Mouse (Mus musculus) intestine, postnatal 0 days (tissue): Measurements from ENCODE around the gene Trim56. TPM values are rescaled to one million over a fixed set of nuclear protein-coding genes. Genes with fewer than 3 reads are reported as not detected.

Experiments used
- ATAC-seq: fragments of 200-750 bp; cut with Nextera tagmentation; 2 replicates; pipeline ENCODE4 v1.8.0; 2017; ENCODE audit warnings: mild to moderate bottlenecking, moderate TSS enrichment, moderate library complexity
- H3K27ac ChIP-seq: fragments of 300-500 bp; sonication (generic); 2 replicates; pipeline ENCODE4 v1.5.1; 2014; ENCODE audit warnings: mild to moderate bottlenecking, low read depth, low read length, moderate library complexity
- H3K27me3 ChIP-seq: fragments of 300-500 bp; sonication (generic); replicated peaks from 2 replicates; pipeline ENCODE4 v1.6.1; 2014; ENCODE audit warnings: low read length, mixed read lengths; ENCODE audit not compliant: control insufficient read depth, insufficient read depth
- H3K36me3 ChIP-seq: fragments of 300-500 bp; sonication (generic); 2 replicates; pipeline ENCODE4 v1.6.1; 2014; ENCODE audit warnings: mild to moderate bottlenecking, moderate library complexity; ENCODE audit not compliant: control insufficient read depth, insufficient read depth
- H3K4me1 ChIP-seq: fragments of 300-500 bp; sonication (generic); replicated peaks from 2 replicates; pipeline ENCODE4 v1.6.1; 2014; ENCODE audit warnings: antibody characterized with exemption, low read length, mixed read lengths; ENCODE audit not compliant: control insufficient read depth, insufficient read depth
- H3K4me2 ChIP-seq: fragments of 300-500 bp; sonication (generic); replicated peaks from 2 replicates; pipeline ENCODE4 v1.6.1; 2014; ENCODE audit warnings: low read depth, mild to moderate bottlenecking, moderate library complexity
- H3K4me3 ChIP-seq: fragments of 300-500 bp; sonication (generic); 2 replicates; pipeline ENCODE4 v1.5.1; 2014; ENCODE audit warnings: low read depth, low read length
- H3K9ac ChIP-seq: fragments of 300-500 bp; sonication (generic); 2 replicates; pipeline ENCODE4 v1.6.1; 2014; ENCODE audit warnings: mild to moderate bottlenecking, low read depth, low read length
- H3K9me3 ChIP-seq: fragments of 300-500 bp; sonication (generic); 2 replicates; pipeline ENCODE4 v1.6.1; 2016; ENCODE audit warnings: mixed run types; ENCODE audit not compliant: control insufficient read depth
- CTCF ChIP-seq: sonication (generic); IDR thresholded peaks from 2 replicates; pipeline ENCODE4 v1.5.1; 2016; ENCODE audit warnings: low read depth, mild to moderate bottlenecking, control low read depth, antibody characterized with exemption, moderate library complexity
- WGBS: fragments of 180-500 bp; shearing (Covaris S2); extraction: QIAGEN DNeasy Blood & Tissue Kit; methylation state at CpG from one replicate; pipeline ENCODE4 v1.1.7; 2014; 5-methylcytosine and 5-hydroxymethylcytosine counted together
- polyA plus RNA-seq: library from polyadenylated mRNA; unstranded; fragments of >200 nt; fragmentation: Nextera tagmentation; extraction: Ambion mirVana; gene quantifications from 2 replicates; pipeline ENCODE4 v1.2.1, GENCODE M21; 2015

Trim56 gene
- polyA plus RNA-seq, 1 experiment from 2014 or later = 7.7 TPM

GRCm38 (mm10) chr5:137103969-137104368 is 12.0 kb downstream of the Trim56 start:
- ATAC-seq = no peak
- no peaks in the 10 kb centered on the region for H3K4me1 ChIP-seq
- WGBS = 91% methylated on average over 2 of the region's 2 CpGs
- TF ChIP-seq CTCF = peak; percentile 31
- H3K27me3 ChIP-seq = no peaks in the 10 kb centered on the region
- no peaks in the 10 kb centered on the region for H3K9me3 ChIP-seq
- no peak overlapping the region for H3K27ac ChIP-seq
- no peaks in the 10 kb centered on the region for H3K36me3 ChIP-seq
- H3K4me2 ChIP-seq = no peak overlapping the region
- no peak overlapping the region for H3K9ac ChIP-seq
- no peak overlapping the region for H3K4me3 ChIP-seq

- no peak overlapping the region for H3K27ac ChIP-seq
- no peaks in the 10 kb centered on the region for H3K4me1 ChIP-seq
- no peaks in the 10 kb centered on the region for H3K9me3 ChIP-seq
- H3K4me3 ChIP-seq = no peak overlapping the region
- H3K27me3 ChIP-seq = no peaks in the 10 kb centered on the region
- H3K9ac ChIP-seq = no peak overlapping the region
- ATAC-seq = no peak
- no peak for TF ChIP-seq CTCF
- H3K4me2 ChIP-seq = no peak overlapping the region
- 62% methylated on average over 28 of the region's 28 CpGs for WGBS
- H3K36me3 ChIP-seq = no peaks in the 10 kb centered on the region
These were observed 13.2 kb downstream of the Trim56 start for GRCm38 (mm10) chr5:137102575-137103522.

GRCm38 (mm10) chr5:137102078-137102477 is 13.9 kb downstream of the Trim56 start:
- no peak overlapping the region for H3K4me2 ChIP-seq
- H3K27ac ChIP-seq = no peak overlapping the region
- H3K4me3 ChIP-seq = no peak overlapping the region
- no peak for TF ChIP-seq CTCF
- H3K9ac ChIP-seq = no peak overlapping the region
- no peaks in the 10 kb centered on the region for H3K27me3 ChIP-seq
- H3K36me3 ChIP-seq = no peaks in the 10 kb centered on the region
- no peaks in the 10 kb centered on the region for H3K9me3 ChIP-seq
- ATAC-seq = no peak
- 74% methylated on average over 10 of the region's 10 CpGs for WGBS
- H3K4me1 ChIP-seq = no peaks in the 10 kb centered on the region

GRCm38 (mm10) chr5:137100660-137101059 is 15.3 kb downstream of the Trim56 start:
- Histone ChIP-seq H3K4me3 (no peak overlapping the region), H3K27ac (no peak overlapping the region), H3K9ac (no peak overlapping the region), H3K36me3 (no peaks in the 10 kb centered on the region), H3K27me3 (no peaks in the 10 kb centered on the region), H3K4me2 (no peak overlapping the region), H3K9me3 (no peaks in the 10 kb centered on the region), H3K4me1 (no peaks in the 10 kb centered on the region)
- WGBS = 63% methylated on average over 4 of the region's 4 CpGs
- no peak for TF ChIP-seq CTCF
- ATAC-seq = no peak

- H3K27me3 ChIP-seq = no peaks in the 10 kb centered on the region
- TF ChIP-seq CTCF = no peak
- H3K36me3 ChIP-seq = no peaks in the 10 kb centered on the region
- H3K4me3 ChIP-seq = no peak overlapping the region
- 53% methylated on average over 11 of the region's 11 CpGs for WGBS
- H3K4me2 ChIP-seq = no peak overlapping the region
- H3K27ac ChIP-seq = no peak overlapping the region
- no peaks in the 10 kb centered on the region for H3K4me1 ChIP-seq
- no peaks in the 10 kb centered on the region for H3K9me3 ChIP-seq
- no peak overlapping the region for H3K9ac ChIP-seq
- no peak for ATAC-seq
These were observed 17.6 kb downstream of the Trim56 start for GRCm38 (mm10) chr5:137098418-137098817.

GRCm38 (mm10) chr5:137096037-137096436 is 20.0 kb downstream of the Trim56 start:
- TF ChIP-seq CTCF = no peak
- Histone ChIP-seq H3K4me1 (no peaks in the 10 kb centered on the region), H3K36me3 (no peaks in the 10 kb centered on the region), H3K9me3 (no peaks in the 10 kb centered on the region), H3K27ac (no peak overlapping the region), H3K9ac (no peak overlapping the region), H3K27me3 (no peaks in the 10 kb centered on the region), H3K4me2 (no peak overlapping the region), H3K4me3 (no peak overlapping the region)
- no peak for ATAC-seq
- 49% methylated on average over 1 of the region's 1 CpGs for WGBS
